Mouse (Mus musculus): ENCODE results near the gene Klhdc10.

Gene Klhdc10

GRCm38 (mm10) chr6:30400716-30401115 is 952 bp upstream of the Klhdc10 start:
- no peak for DNase-seq (ENCODE audit: extremely low spot score, low read depth, low spot score)

- DNase-seq (ENCODE audit: extremely low spot score, low read depth, low spot score): no peak
These were observed 423 bp downstream of the Klhdc10 start for GRCm38 (mm10) chr6:30402091-30402491.

- peak; percentile 74 for DNase-seq (ENCODE audit: extremely low spot score, low read depth, low spot score)
These were observed 1.8 kb downstream of the Klhdc10 start for GRCm38 (mm10) chr6:30403465-30403864.

- DNase-seq (ENCODE audit: extremely low spot score, low read depth, low spot score): no peak
These were observed 3.0 kb downstream of the Klhdc10 start for GRCm38 (mm10) chr6:30404671-30405070.

GRCm38 (mm10) chr6:30408276-30408675 is 6.6 kb downstream of the Klhdc10 start:
- DNase-seq (ENCODE audit: extremely low spot score, low read depth, low spot score): no peak

- no peak for DNase-seq (ENCODE audit: extremely low spot score, low read depth, low spot score)
These were observed 7.9 kb downstream of the Klhdc10 start for GRCm38 (mm10) chr6:30409399-30410093.

GRCm38 (mm10) chr6:30411311-30411710 is 9.6 kb downstream of the Klhdc10 start:
- no peak for DNase-seq (ENCODE audit: extremely low spot score, low read depth, low spot score)

GRCm38 (mm10) chr6:30416126-30416525 is 14.5 kb downstream of the Klhdc10 start:
- no peak for DNase-seq (ENCODE audit: extremely low spot score, low read depth, low spot score)

- no peak for DNase-seq (ENCODE audit: extremely low spot score, low read depth, low spot score)
These were observed 15.1 kb downstream of the Klhdc10 start for GRCm38 (mm10) chr6:30416801-30417200.

GRCm38 (mm10) chr6:30432461-30433192 is 31.0 kb downstream of the Klhdc10 start:
- DNase-seq (ENCODE audit: extremely low spot score, low read depth, low spot score): no peak

- DNase-seq (ENCODE audit: extremely low spot score, low read depth, low spot score): no peak
These were observed 34.8 kb downstream of the Klhdc10 start for GRCm38 (mm10) chr6:30436476-30436875.

GRCm38 (mm10) chr6:30437054-30437453 is 35.4 kb downstream of the Klhdc10 start:
- no peak for DNase-seq (ENCODE audit: extremely low spot score, low read depth, low spot score)

- no peak for DNase-seq (ENCODE audit: extremely low spot score, low read depth, low spot score)
These were observed 37.9 kb downstream of the Klhdc10 start for GRCm38 (mm10) chr6:30439576-30439975.

- DNase-seq (ENCODE audit: extremely low spot score, low read depth, low spot score): no peak
These were observed 55.3 kb downstream of the Klhdc10 start for GRCm38 (mm10) chr6:30456991-30457390.

GRCm38 (mm10) chr6:30458626-30459025 is 57.0 kb downstream of the Klhdc10 start:
- DNase-seq (ENCODE audit: extremely low spot score, low read depth, low spot score): no peak

GRCm38 (mm10) chr6:30459056-30459747 is 57.5 kb downstream of the Klhdc10 start:
- no peak for DNase-seq (ENCODE audit: extremely low spot score, low read depth, low spot score)

- peak; percentile 31 for DNase-seq (ENCODE audit: extremely low spot score, low read depth, low spot score)
These were observed 58.4 kb downstream of the Klhdc10 start for GRCm38 (mm10) chr6:30459811-30460749.

GRCm38 (mm10) chr6:30460750-30461446 is 59.2 kb downstream of the Klhdc10 start:
- DNase-seq (ENCODE audit: extremely low spot score, low read depth, low spot score): peak; percentile 94

- no peak for DNase-seq (ENCODE audit: extremely low spot score, low read depth, low spot score)
These were observed 60.2 kb downstream of the Klhdc10 start for GRCm38 (mm10) chr6:30461755-30462344.

GRCm38 (mm10) chr6:30462822-30463221 is 61.2 kb downstream of the Klhdc10 start:
- DNase-seq (ENCODE audit: extremely low spot score, low read depth, low spot score): no peak

All from hindlimb bud, embryonic 11.5 days (tissue).